Mouse (Mus musculus): ENCODE data around the gene Mfsd4b2.

DNA sequence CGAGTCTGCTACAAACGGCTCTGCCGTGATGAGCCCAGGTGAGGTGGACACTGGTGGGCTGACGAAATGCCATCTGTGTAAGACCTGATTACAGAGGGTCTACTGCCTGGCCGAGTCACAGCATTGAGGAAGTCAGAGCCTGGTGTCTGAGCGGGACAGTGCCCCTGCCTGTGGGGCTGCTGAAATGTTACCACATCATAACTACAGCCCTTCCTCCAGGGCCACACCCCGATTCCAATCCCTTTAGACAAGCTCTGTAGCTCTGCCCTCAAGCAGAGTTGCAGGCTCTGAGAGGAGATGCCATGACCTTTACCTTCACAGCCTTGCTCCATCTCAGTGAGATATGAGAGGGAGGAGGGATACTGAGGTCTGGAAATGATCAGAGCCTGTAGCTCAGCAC is 9.8 kb upstream of the Mfsd4b2 start:
- TF ChIP-seq EP300 (IDR thresholded peaks at IDR 0.05; ENCODE audit: low read depth): no peak
- TF ChIP-seq CTCF (IDR thresholded peaks at IDR 0.05; ENCODE audit: low read depth): no peak
